ENCODE assay signal across 9 mouse cellular contexts in genomic region chr5:101664423-101664921, GRCm38 (mm10). TPM values are rescaled to one million over a fixed set of nuclear protein-coding genes. Genes with fewer than 3 reads are reported as not detected.
DNase-seq lines count a peak whose midpoint lies in the region; ATAC-seq lines count a peak whose summit lies in the region.
"Had no signal": no experiment of that assay in that cellular context is flagged by ENCODE, and none has a peak within 500 bp of the region (broad histone marks: within the 10 kb centered on the region; RNA-seq: fewer than 3 reads in every experiment).

No protein-coding gene starts in this region.

- H3K36me3 ChIP-seq in lung, embryonic 15.5 days = no peaks in the 10 kb centered on the region
- H3K36me3 ChIP-seq in embryonic facial prominence, embryonic 13.5 days = no peaks in the 10 kb centered on the region
- H3K36me3 ChIP-seq in hindbrain, embryonic 16.5 days (ENCODE audit: control insufficient read depth, insufficient read depth, low read length) = no peaks in the 10 kb centered on the region
- no peaks in the 10 kb centered on the region for H3K36me3 ChIP-seq in midbrain, embryonic 16.5 days (ENCODE audit: control insufficient read depth, insufficient read depth, low read length)

- H3K27me3 ChIP-seq in lung, embryonic 15.5 days = peaks cover 100% of the 10 kb centered on the region
- peaks cover 99% of the 10 kb centered on the region for H3K27me3 ChIP-seq in embryonic facial prominence, embryonic 13.5 days
- peaks cover 35% of the 10 kb centered on the region for H3K27me3 ChIP-seq in hindbrain, embryonic 16.5 days (replicated peaks; ENCODE audit: control insufficient read depth, insufficient read depth, low read length)
- H3K27me3 ChIP-seq in midbrain, embryonic 16.5 days (ENCODE audit: control insufficient read depth, insufficient read depth, low read depth, low read length) = peaks cover 35% of the 10 kb centered on the region

- no peak overlapping the region for H3K27ac ChIP-seq in lung, embryonic 15.5 days
- H3K27ac ChIP-seq in embryonic facial prominence, embryonic 13.5 days = no peak overlapping the region
- H3K27ac ChIP-seq in hindbrain, embryonic 16.5 days (ENCODE audit: low read depth, low read length) = peak overlapping the region; percentile 59
- H3K27ac ChIP-seq in midbrain, embryonic 16.5 days (ENCODE audit: low read length) = no peak overlapping the region
- H3K27ac ChIP-seq: macrophage had no signal

- no peak overlapping the region for H3K9ac ChIP-seq in lung, embryonic 15.5 days
- H3K9ac ChIP-seq in embryonic facial prominence, embryonic 13.5 days = peak overlapping the region; percentile 21; the same call in 1 of the 2 replicates
- H3K9ac ChIP-seq in hindbrain, embryonic 16.5 days (ENCODE audit: low read depth, low read length) = peak overlapping the region; percentile 57
- H3K9ac ChIP-seq in midbrain, embryonic 16.5 days (ENCODE audit: low read depth, low read length) = peak overlapping the region; percentile 26; the same call in 1 of the 2 replicates

- peak overlapping the region; percentile 38 for H3K4me3 ChIP-seq in lung, embryonic 15.5 days
- H3K4me3 ChIP-seq in embryonic facial prominence, embryonic 13.5 days = peak overlapping the region; percentile 44
- H3K4me3 ChIP-seq in hindbrain, embryonic 16.5 days (ENCODE audit: low read length) = peak overlapping the region; percentile 39
- H3K4me3 ChIP-seq in midbrain, embryonic 16.5 days (ENCODE audit: low read depth, low read length) = peak overlapping the region; percentile 34

- intact Hi-C loops in left cerebral cortex, postnatal 14 days (cut with DNase I) = loop anchor here (10.0 kb wide), 1 partner anchor 840 kb away; the partner anchor contains the start of gene Abraxas1

- H3K4me1 ChIP-seq in lung, embryonic 15.5 days = peaks cover 28% of the 10 kb centered on the region
- peaks cover 29% of the 10 kb centered on the region for H3K4me1 ChIP-seq in embryonic facial prominence, embryonic 13.5 days
- H3K4me1 ChIP-seq in hindbrain, embryonic 16.5 days (ENCODE audit: control insufficient read depth, insufficient read depth, low read depth, low read length) = peaks cover 9% of the 10 kb centered on the region
- peaks cover 15% of the 10 kb centered on the region for H3K4me1 ChIP-seq in midbrain, embryonic 16.5 days (ENCODE audit: control insufficient read depth, insufficient read depth, low read length)

- H3K4me2 ChIP-seq in lung, embryonic 15.5 days = peak overlapping the region; percentile 69
- peak overlapping the region; percentile 63 for H3K4me2 ChIP-seq in embryonic facial prominence, embryonic 13.5 days
- peak overlapping the region; percentile 51 for H3K4me2 ChIP-seq in hindbrain, embryonic 16.5 days (ENCODE audit: low read length)
- peak overlapping the region; percentile 45 for H3K4me2 ChIP-seq in midbrain, embryonic 16.5 days (ENCODE audit: low read length)

- no peak for DNase-seq in lung, adult 18-20 months
- DNase-seq in natural killer cell, adult 2 months (ENCODE audit: low spot score in 2 of 2) = no peak
- no peak for DNase-seq in left cerebral cortex, postnatal 14 days (ENCODE audit: low spot score in 2 of 2)
- no peak for DNase-seq in ovary, postnatal 14 days (ENCODE audit: low spot score)

- 0% methylated on average over 49 of the region's 64 CpGs for WGBS in lung, embryonic 15.5 days
- under 1% methylated on average over 61 of the region's 64 CpGs for WGBS in embryonic facial prominence, embryonic 13.5 days
- WGBS in hindbrain, embryonic 16.5 days = under 1% methylated on average over 61 of the region's 64 CpGs
- WGBS in midbrain, embryonic 16.5 days = under 1% methylated on average over 63 of the region's 64 CpGs

- 0 out of 2 replicates have a peak, but pooled peaks have one; percentile 17 for ATAC-seq in lung, embryonic 15.5 days (ENCODE audit: borderline replicate concordance, extremely low read depth, low FRiP score, low TSS enrichment)
- no peak for ATAC-seq in embryonic facial prominence, embryonic 13.5 days (ENCODE audit: insufficient number of reproducible peaks, insufficient read depth, low FRiP score, low TSS enrichment, low read depth)
- ATAC-seq in hindbrain, embryonic 16.5 days = no peak
- ATAC-seq in midbrain, embryonic 16.5 days = no peak; the same call in 1 of the 2 replicates

- H3K9me3 ChIP-seq in lung, embryonic 15.5 days = no peaks in the 10 kb centered on the region
- no peaks in the 10 kb centered on the region for H3K9me3 ChIP-seq in embryonic facial prominence, embryonic 13.5 days
- no peaks in the 10 kb centered on the region; the same call in 1 of the 2 replicates for H3K9me3 ChIP-seq in hindbrain, embryonic 16.5 days (ENCODE audit: control insufficient read depth, low read length)
- no peaks in the 10 kb centered on the region for H3K9me3 ChIP-seq in midbrain, embryonic 16.5 days (replicated peaks; ENCODE audit: control insufficient read depth, low read length, poor library complexity, severe bottlenecking)

RNA-seq across cellular contexts. Expression of gene Nkx6-1, which starts 0.3 kb away (rescaled TPM):
- 0.42 and 0.54 TPM in 2 replicates for polyA plus RNA-seq in lung, embryonic 15.5 days (2015; fragmentation: Nextera tagmentation; extraction: Ambion mirVana)
- polyA plus RNA-seq in embryonic facial prominence, embryonic 13.5 days (2015; fragmentation: Nextera tagmentation; extraction: Ambion mirVana) = 0.11 and 0.13 TPM in 2 replicates
- polyA plus RNA-seq in hindbrain, embryonic 16.5 days (2015; fragmentation: Nextera tagmentation; extraction: Ambion mirVana) = 3.8 and 5.1 TPM in 2 replicates
- 0.94 and 1.6 TPM in 2 replicates for polyA plus RNA-seq in midbrain, embryonic 16.5 days (2015; fragmentation: Nextera tagmentation; extraction: Ambion mirVana)
- under 1 TPM in 1 of 2 experiments, not detected in 1; 0.40 TPM for total RNA-seq in left cerebral cortex, postnatal 14 days (2021)
- polyA plus RNA-seq: macrophage had no signal
